Mouse (Mus musculus) NIH3T3 (cell line): ENCODE data around the gene Slc7a12.

Experiments used
- DNase-seq: peaks from one replicate; pipeline ENCODE4 v3.0.0-alpha.2; 2012; ENCODE audit warnings: low read depth

The Slc7a12 gene

DNA sequence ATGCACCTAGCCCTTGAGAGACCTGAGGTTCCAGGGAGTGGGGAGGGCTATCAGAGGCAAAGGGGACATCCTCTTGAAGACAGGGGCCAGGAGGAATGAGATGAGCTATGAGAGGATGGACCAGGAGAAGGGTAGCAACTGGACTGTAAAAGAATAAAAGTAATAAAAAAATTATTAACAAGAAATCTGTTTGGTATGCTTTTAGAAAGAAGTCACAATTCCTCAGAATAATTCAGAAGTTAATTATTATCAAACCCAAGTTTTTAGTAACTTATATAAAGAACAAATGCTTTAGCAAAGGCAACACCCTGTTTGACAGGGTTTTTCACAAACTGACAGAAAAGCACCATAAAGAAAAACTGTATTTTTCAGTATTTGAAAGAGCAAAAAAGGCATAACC, at the start of gene Slc7a12:
Gene Slc7a12 (plus strand): TSS at position 301 of the 400 bp plus-strand sequence.
- DNase-seq, result no peak

DNA sequence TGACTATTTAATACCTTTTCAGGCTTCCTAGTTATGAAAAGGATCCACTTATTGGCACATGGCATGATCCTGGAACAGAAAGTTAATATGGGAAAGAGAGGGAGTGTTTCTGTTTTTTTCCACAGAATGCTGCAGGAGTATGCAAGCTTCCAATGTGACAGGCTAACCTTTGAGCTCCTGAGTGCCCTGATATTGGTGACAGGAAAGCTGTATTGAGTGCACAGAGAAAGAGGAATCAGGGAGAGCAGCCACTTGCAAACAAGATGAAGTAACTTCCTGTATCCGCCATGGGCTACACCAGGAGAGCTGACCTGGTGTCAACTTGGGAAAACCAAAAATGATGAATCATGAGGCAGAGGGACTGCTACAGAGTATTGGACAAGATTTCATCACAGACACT, 48.1 kb upstream of the Slc7a12 start:
- no peak for DNase-seq

DNA sequence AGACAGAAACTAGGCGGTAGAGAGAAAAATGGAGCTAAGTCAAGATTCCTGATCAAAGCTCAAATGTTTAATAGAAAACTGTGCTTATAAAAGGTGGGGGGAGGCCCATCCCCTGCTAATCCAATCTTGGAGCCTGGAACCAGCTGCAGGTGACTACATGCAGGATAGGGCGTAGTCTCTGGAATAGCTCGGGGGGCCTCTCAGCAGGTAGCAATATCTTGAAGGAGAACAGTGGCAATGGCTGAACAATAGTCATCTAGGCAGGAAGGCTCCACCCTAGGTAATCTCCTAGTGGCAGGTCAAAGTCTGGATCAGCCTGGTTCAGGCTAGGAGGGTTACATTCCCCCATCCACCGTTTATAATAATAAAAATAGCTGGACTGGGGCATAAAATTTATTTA, 34.5 kb upstream of the Slc7a12 start:
- DNase-seq, result no peak

DNA sequence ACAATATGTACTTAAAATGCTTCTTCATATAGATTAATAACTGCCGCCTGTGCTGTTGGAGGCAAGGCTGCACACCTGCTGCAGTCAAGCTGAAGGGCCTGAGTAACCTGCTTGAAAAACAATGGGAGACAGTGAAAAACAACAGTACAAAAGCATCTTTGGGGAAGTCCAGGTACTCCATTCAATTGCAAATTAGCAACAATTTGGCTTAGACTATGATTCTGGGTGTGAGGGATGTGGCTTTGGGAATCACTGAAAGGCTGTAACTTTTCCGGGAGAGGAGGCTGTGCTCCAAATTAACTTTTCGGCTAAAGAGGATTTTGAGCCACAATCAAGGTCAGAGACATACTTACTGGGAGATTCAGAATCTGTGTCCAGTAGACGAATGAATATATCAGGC, 33.8 kb upstream of the Slc7a12 start:
- no peak for DNase-seq
